Mouse (Mus musculus) adrenal gland (tissue): Measurements from ENCODE around the gene Stag2.

Experiments
- intact Hi-C: fragments of 180-260 bp; cut with DNase I; formaldehyde crosslinking; loops from one replicate; pipeline ENCODE4 v1.15.1; 2025
- long read RNA-seq, 2 experiments: library from polyadenylated mRNA; unstranded; transcript quantifications; one replicate each; pipeline ENCODE4 v2.0.0; 2020; ENCODE audit warnings: borderline replicate concordance in 1 of 2; ENCODE audit not compliant: insufficient replicate concordance in 1 of 2

Gene Stag2
- long read RNA-seq, experiment 1, partial matches to known transcripts = 2 of 10 reads
- long read RNA-seq, experiment 1, other reads (novel, unspliced or antisense) = 8 of 10 reads
- long read RNA-seq, experiment 2, partial matches to known transcripts = 7 of 9 reads
- long read RNA-seq, experiment 2, other reads (novel, unspliced or antisense) = 2 of 9 reads

- intact Hi-C loops = loop anchor here (5.0 kb wide), 1 partner anchor 117 kb away; no protein-coding TSS in a partner anchor
These were observed at the start of gene Stag2 for GRCm38 (mm10) chrX:42148788-42149556. Gene Stag2 (plus strand): TSS chrX:42149317.

- intact Hi-C loops = no loop called here
These were observed 42.0 kb upstream of the Stag2 start for GRCm38 (mm10) chrX:42107137-42107536.

GRCm38 (mm10) chrX:42110585-42110984 is 38.5 kb upstream of the Stag2 start:
- intact Hi-C loops = no loop called here

GRCm38 (mm10) chrX:42119442-42120048 is 29.6 kb upstream of the Stag2 start:
- intact Hi-C loops = no loop called here

GRCm38 (mm10) chrX:42124963-42125697 is 24.0 kb upstream of the Stag2 start:
- intact Hi-C loops = no loop called here

GRCm38 (mm10) chrX:42139882-42140281 is 9.2 kb upstream of the Stag2 start:
- intact Hi-C loops = no loop called here

- intact Hi-C loops = no loop called here
These were observed 6.5 kb upstream of the Stag2 start for GRCm38 (mm10) chrX:42142620-42143019.

GRCm38 (mm10) chrX:42143991-42144390 is 5.1 kb upstream of the Stag2 start:
- intact Hi-C loops = no loop called here

GRCm38 (mm10) chrX:42148016-42148451 is 1.1 kb upstream of the Stag2 start:
- intact Hi-C loops = loop anchor here (5.0 kb wide), 1 partner anchor 116 kb away; no protein-coding TSS in a partner anchor

GRCm38 (mm10) chrX:42149557-42150345 is 634 bp downstream of the Stag2 start:
- intact Hi-C loops = loop anchor here (5.0 kb wide), 1 partner anchor 117 kb away; no protein-coding TSS in a partner anchor

GRCm38 (mm10) chrX:42150346-42151023 is 1.4 kb downstream of the Stag2 start:
- intact Hi-C loops = no loop called here

- intact Hi-C loops = no loop called here
These were observed 2.1 kb downstream of the Stag2 start for GRCm38 (mm10) chrX:42151024-42151754.

GRCm38 (mm10) chrX:42151903-42152369 is 2.8 kb downstream of the Stag2 start:
- intact Hi-C loops = no loop called here

- intact Hi-C loops = no loop called here
These were observed 3.9 kb downstream of the Stag2 start for GRCm38 (mm10) chrX:42153056-42153455.

GRCm38 (mm10) chrX:42165455-42165854 is 16.3 kb downstream of the Stag2 start:
- intact Hi-C loops = no loop called here

GRCm38 (mm10) chrX:42170811-42171210 is 21.7 kb downstream of the Stag2 start:
- intact Hi-C loops = no loop called here

GRCm38 (mm10) chrX:42187590-42187989 is 38.5 kb downstream of the Stag2 start:
- intact Hi-C loops = no loop called here

- intact Hi-C loops = no loop called here
These were observed 39.8 kb downstream of the Stag2 start for GRCm38 (mm10) chrX:42188825-42189426.

GRCm38 (mm10) chrX:42194608-42195007 is 45.5 kb downstream of the Stag2 start:
- intact Hi-C loops = no loop called here
